Mouse (Mus musculus) spleen, adult 2 months (tissue): ENCODE data around the gene Hsd17b14. TPM values are rescaled to one million over a fixed set of nuclear protein-coding genes. Genes with fewer than 3 reads are reported as not detected.

Experiments
- DNase-seq, 2 experiments: peaks; one replicate each; pipeline versions ENCODE4 v3.0.0 to v3.0.0-alpha.2; 2012 to 2021; ENCODE audit warnings: low spot score in 2 of 2, low read depth in 1 of 2
- H3K27ac ChIP-seq: fragments of 200-500 bp; 2 replicates; pipeline ENCODE4 v1.5.1; 2012; ENCODE audit warnings: low read length, inconsistent platforms; ENCODE audit not compliant: insufficient read depth
- H3K27me3 ChIP-seq: fragments of 200-500 bp; 2 replicates; pipeline ENCODE4 v1.6.1; 2012; ENCODE audit warnings: mild to moderate bottlenecking, moderate library complexity, low read length, inconsistent platforms; ENCODE audit not compliant: control insufficient read depth, insufficient read depth
- H3K36me3 ChIP-seq: fragments of 200-500 bp; 2 replicates; pipeline ENCODE4 v1.6.1; 2012; ENCODE audit warnings: mild to moderate bottlenecking, low read length, inconsistent platforms; ENCODE audit not compliant: control insufficient read depth, insufficient read depth
- H3K4me1 ChIP-seq: fragments of 200-500 bp; 2 replicates; pipeline ENCODE4 v1.6.1; 2011; ENCODE audit warnings: inconsistent platforms; ENCODE audit not compliant: control insufficient read depth, insufficient read depth, insufficient read length
- H3K4me3 ChIP-seq: fragments of 200-500 bp; 2 replicates; pipeline ENCODE4 v1.5.1; 2011; ENCODE audit warnings: mild to moderate bottlenecking, inconsistent platforms; ENCODE audit not compliant: insufficient read depth, insufficient read length; ENCODE audit errors: extremely low read depth
- CTCF ChIP-seq: fragments of 200-500 bp; IDR thresholded peaks from 2 replicates; pipeline ENCODE4 v1.5.1; 2011; ENCODE audit warnings: mild to moderate bottlenecking, inconsistent platforms; ENCODE audit not compliant: insufficient read depth, insufficient read length, insufficient replicate concordance; ENCODE audit errors: extremely low read depth
- POLR2A ChIP-seq: fragments of 200-500 bp; IDR thresholded peaks from 2 replicates; pipeline ENCODE4 v1.6.1; 2011; ENCODE audit warnings: low read depth, low read length, inconsistent platforms
- WGBS: fragments of 180-500 bp; shearing (Covaris S2); methylation state at CpG from one replicate; pipeline ENCODE4 v1.1.7; 2018; 5-methylcytosine and 5-hydroxymethylcytosine counted together
- polyA plus RNA-seq: library from polyadenylated mRNA; depleted of rRNA; stranded (reverse); fragments of >200 nt; gene quantifications from 2 replicates; pipeline ENCODE4 v1.2.3, GENCODE M21; 2012; rRNA removed

The Hsd17b14 gene
- 1.7 TPM in 2 replicates for polyA plus RNA-seq

DNA sequence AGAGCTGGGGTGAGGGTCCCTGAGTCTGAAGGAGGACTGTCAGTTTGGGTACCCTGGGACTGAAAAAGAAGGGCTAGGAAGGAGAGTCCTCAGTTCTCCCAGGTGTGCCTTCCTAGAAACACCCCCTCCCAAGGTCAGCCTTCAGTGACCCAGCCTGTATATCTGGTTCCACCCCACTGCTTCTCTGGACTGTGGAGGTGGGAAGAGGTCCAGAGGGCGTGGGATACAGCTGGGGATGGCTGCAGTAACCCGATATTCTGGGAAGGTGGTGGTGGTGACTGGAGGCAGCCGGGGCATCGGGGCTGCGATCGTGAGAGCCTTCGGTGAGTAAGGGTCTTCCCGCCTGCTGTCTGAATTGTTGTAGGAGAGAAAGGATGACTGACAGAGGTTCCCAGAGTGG, at the start of gene Hsd17b14:
Hsd17b14 (plus strand) TSS at position 150 of the 400 bp plus-strand sequence.
- Histone ChIP-seq H3K4me3 (no peak within 1 kb of the TSS), H3K4me1 (no peaks in the 10 kb centered on the region), H3K36me3 (no peaks in the 10 kb centered on the region), H3K27me3 (no peaks in the 10 kb centered on the region), H3K27ac (no peak within 1 kb of the TSS)
- TF ChIP-seq CTCF (no peak), POLR2A (no peak)
- WGBS: 84% methylated on average over 8 of the region's 8 CpGs
- DNase-seq: no peak

DNA sequence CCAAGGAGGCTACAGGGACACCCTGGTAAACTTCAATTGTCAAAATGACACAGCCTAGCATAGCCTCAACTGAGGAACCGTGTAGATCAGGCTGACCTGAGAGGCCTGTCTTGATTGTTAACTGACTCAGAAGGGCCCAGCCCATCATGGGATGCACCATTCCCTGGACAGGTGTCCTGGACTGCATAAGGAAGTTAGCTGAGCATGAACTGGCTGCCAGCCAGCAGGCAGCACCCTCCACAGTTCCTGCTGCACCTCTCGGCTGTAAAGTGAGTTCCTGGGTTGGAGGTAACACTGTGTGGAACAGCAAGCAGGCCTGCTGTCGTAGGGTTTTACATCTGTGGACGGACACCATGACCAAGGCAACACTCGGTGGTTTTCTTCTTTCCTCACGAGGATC, 47.1 kb upstream of the Hsd17b14 start:
- TF ChIP-seq CTCF (no peak), POLR2A (no peak)
- no peak for DNase-seq
- 89% methylated on average over 6 of the region's 6 CpGs for WGBS
- peaks cover 3% of the 10 kb centered on the region; the same call in 1 of the 2 replicates for H3K36me3 ChIP-seq
- no peak overlapping the region for H3K4me3 ChIP-seq
- peaks cover 5% of the 10 kb centered on the region; the same call in 1 of the 2 replicates for H3K4me1 ChIP-seq
- no peaks in the 10 kb centered on the region for H3K27me3 ChIP-seq
- no peak overlapping the region for H3K27ac ChIP-seq

DNA sequence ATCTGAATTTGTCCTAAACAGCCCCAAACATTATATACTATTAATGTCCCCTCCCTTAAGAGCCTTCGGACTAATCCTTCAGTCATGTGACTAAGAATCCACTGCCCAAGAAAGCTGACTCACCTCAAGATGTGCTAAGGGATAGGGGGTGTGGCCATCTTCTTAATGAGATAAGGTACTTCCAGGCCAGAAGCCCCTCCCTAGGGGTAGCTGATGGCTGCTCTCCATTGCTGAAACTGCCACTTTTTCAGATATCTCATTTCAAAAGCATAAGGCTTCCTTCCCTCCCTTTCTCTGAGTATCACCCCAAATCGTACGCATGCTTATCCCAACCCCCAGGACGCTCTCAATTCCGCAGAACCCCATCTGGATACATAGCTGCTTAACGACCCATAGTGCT, 46.1 kb upstream of the Hsd17b14 start:
- Histone ChIP-seq H3K27me3 (no peaks in the 10 kb centered on the region), H3K36me3 (peaks cover 3% of the 10 kb centered on the region; the same call in 1 of the 2 replicates), H3K27ac (0 out of 2 replicates have a peak overlapping the region, but pooled peaks have one; percentile 5), H3K4me1 (peaks cover 5% of the 10 kb centered on the region; the same call in 1 of the 2 replicates), H3K4me3 (no peak overlapping the region)
- TF ChIP-seq POLR2A: no peak
- TF ChIP-seq CTCF: no peak
- no peak for DNase-seq
- 76% methylated on average over 6 of the region's 6 CpGs for WGBS

DNA sequence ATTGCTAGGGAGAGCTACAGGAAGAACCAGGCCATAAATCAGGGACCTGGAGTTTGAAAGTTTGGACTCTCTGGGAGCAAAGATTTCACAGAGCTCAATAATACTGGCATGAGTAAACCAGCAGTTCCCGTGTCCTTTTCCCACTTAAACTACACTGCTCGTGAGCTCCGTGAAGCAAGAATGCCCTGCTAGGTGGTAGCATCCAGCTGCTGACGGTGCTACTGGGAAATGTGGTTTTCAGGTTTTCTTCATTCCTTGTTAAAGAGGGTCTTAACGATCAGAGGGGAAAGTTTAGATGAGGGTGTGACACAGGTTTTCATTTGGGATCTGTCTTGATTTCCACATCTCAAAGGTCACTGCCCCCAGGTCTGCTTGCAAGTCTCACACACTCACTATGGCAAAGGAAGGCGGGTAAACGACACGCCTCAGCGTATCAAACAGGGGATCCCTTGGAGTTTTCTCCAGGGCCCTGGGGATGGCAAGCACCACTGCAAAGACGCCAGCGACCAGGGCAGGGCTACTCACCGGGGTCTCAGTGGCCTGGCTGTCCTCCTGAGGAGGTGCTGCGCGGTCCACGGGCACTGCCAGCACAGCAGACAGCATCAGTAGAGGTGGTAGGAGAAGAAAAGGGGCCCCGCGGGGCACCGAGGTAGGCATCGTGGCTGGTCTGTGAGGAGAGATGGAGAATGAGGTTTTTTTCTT, 45.4 kb upstream of the Hsd17b14 start:
- peaks cover 5% of the 10 kb centered on the region; the same call in 1 of the 2 replicates for H3K4me1 ChIP-seq
- peak overlapping the region; percentile 90 for H3K4me3 ChIP-seq
- H3K27ac ChIP-seq: peak overlapping the region; percentile 88; the same call in 1 of the 2 replicates
- peaks cover 3% of the 10 kb centered on the region; the same call in 1 of the 2 replicates for H3K36me3 ChIP-seq
- TF ChIP-seq POLR2A (no peak), CTCF (no peak)
- no peaks in the 10 kb centered on the region for H3K27me3 ChIP-seq
- DNase-seq: no peak
- 16% methylated on average over 19 of the region's 19 CpGs for WGBS

DNA sequence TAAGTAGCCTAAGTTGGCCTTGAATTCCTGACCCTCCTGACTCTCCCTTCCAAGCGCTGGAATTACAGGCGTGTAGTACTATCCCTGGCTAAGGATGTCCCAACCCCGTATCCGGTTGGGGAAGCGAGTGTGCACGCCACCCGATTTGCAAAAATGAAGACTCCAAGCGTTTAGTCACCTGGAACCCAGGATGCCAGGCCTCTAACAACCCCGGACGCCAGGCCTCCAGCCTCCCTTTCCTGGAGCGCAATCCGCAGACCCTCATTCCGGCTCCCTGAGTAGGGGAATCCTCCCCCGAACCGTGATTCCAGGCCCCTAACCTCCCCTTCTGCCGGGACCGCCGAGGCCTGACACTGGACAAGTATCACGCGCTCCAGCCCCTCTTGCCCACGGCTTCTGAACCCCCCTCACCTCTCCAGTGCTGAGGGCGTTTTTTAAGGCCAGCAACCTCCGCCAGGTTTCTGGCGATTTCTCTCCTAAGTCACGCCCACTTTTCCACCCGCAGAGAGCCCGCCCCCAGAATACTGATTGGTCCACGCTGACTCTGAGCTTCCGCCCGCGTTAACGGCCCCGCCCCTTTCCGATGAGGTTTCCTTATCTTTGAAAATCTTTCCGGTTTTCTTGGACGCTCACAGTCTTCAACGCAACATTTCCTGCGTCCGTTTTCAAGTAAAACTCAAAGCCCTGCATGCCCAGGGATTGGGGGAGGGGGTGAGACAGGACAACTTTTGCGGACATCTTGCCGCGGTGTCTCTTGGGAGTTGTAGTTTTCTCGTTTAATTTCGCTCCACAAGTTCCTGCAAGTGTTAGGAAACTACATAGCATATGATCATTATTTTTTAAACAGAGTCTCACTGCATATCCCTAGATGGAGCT, 44.5 kb upstream of the Hsd17b14 start, which contains the start of gene Nucb1:
Nucb1 (minus strand) TSS at position 495 of the 876 bp plus-strand sequence.
- DNase-seq: peak; percentile 89 to 93
- WGBS: under 1% methylated on average over 44 of the region's 44 CpGs
- Histone ChIP-seq H3K4me1 (peaks cover 5% of the 10 kb centered on the region; the same call in 1 of the 2 replicates), H3K36me3 (peaks cover 3% of the 10 kb centered on the region; the same call in 1 of the 2 replicates), H3K4me3 (peak within 1 kb of the TSS; percentile 90), H3K27me3 (no peaks in the 10 kb centered on the region), H3K27ac (peak within 1 kb of the TSS; percentile 96)
- TF ChIP-seq CTCF: no peak
- TF ChIP-seq POLR2A: peak; percentile 52

DNA sequence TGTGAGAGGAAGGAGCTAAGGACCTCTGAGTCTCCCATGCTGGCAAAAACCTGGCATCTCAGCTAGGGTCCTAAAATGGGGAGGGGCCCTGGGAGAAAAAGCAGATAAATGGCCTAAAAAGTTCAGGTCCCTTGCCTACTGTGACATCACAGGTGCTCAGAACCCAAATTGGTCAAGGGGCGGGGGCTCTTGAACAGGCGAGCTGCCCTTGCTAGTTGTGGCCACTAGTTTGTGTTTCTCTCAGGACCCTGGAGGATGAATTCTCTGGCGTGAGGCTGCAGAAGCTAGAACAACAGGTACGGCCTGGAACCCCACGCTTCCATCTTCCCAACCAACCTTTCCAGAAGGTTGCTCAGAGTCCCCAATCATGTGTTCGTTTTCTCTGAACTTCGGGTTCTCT, 40.3 kb upstream of the Hsd17b14 start:
- Histone ChIP-seq H3K4me3 (no peak overlapping the region), H3K36me3 (no peaks in the 10 kb centered on the region), H3K27me3 (no peaks in the 10 kb centered on the region), H3K27ac (no peak overlapping the region), H3K4me1 (peaks cover 2% of the 10 kb centered on the region; the same call in 1 of the 2 replicates)
- no peak for TF ChIP-seq POLR2A
- TF ChIP-seq CTCF: no peak
- DNase-seq: no peak
- 90% methylated on average over 7 of the region's 7 CpGs for WGBS
